Mouse (Mus musculus): ENCODE measurements around the gene Vps26a. TPM values are rescaled to one million over a fixed set of nuclear protein-coding genes. Genes with fewer than 3 reads are reported as not detected.

Gene Vps26a
- polyA plus RNA-seq, 1 experiment: 104 TPM

DNA sequence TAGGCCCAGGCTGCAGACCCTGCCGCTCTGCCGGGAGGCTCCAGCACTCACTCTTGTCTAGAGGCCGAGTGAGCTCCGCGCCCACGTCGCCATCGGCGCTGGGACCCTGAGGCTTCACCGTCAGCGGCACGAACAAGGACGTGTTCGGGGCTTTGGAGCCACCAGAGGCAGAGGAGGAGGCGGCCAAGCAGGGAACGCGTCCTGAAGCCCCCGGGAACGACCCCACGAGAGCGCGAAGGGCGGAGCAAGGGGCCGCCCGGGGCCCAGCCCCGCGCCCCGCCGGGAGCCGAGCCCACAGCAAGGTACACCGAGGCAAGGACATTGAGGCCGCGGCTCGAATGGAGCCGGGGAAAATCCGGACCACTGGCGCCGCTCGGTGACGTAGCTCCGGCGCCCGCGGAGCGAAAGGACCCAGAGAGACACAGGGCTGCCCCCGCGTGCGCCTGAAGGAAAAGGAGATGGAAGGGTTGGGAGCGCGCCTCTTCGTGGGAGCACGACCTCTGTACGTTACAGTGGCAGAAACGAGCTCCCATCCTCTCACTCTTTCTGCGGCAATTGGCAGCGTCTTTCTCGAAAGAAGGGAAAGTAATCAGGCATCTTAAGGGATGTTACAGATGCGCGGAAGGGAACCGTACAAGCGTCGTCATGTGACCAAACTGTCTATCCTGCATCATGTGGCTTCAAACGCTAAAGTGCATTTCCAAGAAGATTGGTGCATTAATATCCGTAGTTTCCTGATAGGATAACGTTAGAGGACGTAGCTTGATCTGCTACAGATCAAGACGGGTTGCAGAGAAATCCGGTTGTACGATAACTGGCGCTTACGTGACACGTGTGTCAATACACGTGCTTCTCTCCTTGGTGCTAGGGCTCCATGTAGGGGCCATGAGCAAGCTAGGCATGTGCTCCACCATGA, 37.0 kb downstream of the Vps26a start, which contains the start of the genes 4930507D05Rik and Supv3l1:
Gene 4930507D05Rik (plus strand): TSS at position 126 of the 916 bp plus-strand sequence.
Gene Supv3l1 (minus strand): TSS at position 375 of the 916 bp plus-strand sequence.
- H3K4me1 ChIP-seq (ENCODE audit: control insufficient read depth, insufficient read depth, low read length): peaks cover 4% of the 10 kb centered on the region
- peak within 1 kb of the TSS; percentile 97 for H3K27ac ChIP-seq (ENCODE audit: control insufficient read depth, insufficient read depth, low read depth, low read length)
- H3K27me3 ChIP-seq (ENCODE audit: control insufficient read depth, insufficient read depth, low read length): no peaks in the 10 kb centered on the region
- TF ChIP-seq CTCF (IDR thresholded peaks at IDR 0.05; ENCODE audit: control insufficient read depth, insufficient read depth, insufficient replicate concordance, low read depth, low read length): no peak
- TF ChIP-seq POLR2A (IDR thresholded peaks at IDR 0.05; ENCODE audit: control insufficient read depth, low read depth, low read length): peak; percentile 60
- peak within 1 kb of the TSS; percentile 91 for H3K4me3 ChIP-seq (ENCODE audit: control insufficient read depth, low read depth, low read length)
- no peaks in the 10 kb centered on the region; the same call in none of the 2 replicates for H3K36me3 ChIP-seq (ENCODE audit: control insufficient read depth, insufficient read depth, low read length)

DNA sequence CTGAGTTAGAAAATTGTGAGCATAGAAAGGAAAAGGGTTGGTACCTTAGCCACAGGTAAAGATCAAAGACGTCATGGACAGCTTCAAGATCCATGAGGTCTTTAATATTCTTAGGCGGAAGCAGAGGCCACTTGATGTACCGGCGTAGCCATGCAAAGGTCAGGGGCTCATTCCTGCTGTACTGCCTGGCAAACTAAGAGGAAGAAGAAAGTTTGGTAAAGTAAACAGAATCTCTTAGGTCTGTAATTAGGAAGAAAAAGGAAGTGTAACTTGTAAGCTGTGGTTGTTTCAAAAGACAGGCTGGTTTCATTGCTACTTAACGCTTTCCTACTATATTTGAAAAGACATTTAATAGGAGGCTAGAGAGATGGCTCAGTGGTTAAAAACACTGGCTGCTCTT, 56.2 kb downstream of the Vps26a start:
- Histone ChIP-seq H3K36me3 (ENCODE audit: control insufficient read depth, insufficient read depth, low read length) (peaks cover 2% of the 10 kb centered on the region), H3K27ac (ENCODE audit: control insufficient read depth, insufficient read depth, low read depth, low read length) (no peak overlapping the region), H3K4me3 (ENCODE audit: control insufficient read depth, low read depth, low read length) (no peak overlapping the region), H3K27me3 (ENCODE audit: control insufficient read depth, insufficient read depth, low read length) (no peaks in the 10 kb centered on the region), H3K4me1 (ENCODE audit: control insufficient read depth, insufficient read depth, low read length) (no peaks in the 10 kb centered on the region)
- TF ChIP-seq POLR2A (IDR thresholded peaks at IDR 0.05; ENCODE audit: control insufficient read depth, low read depth, low read length) (no peak), CTCF (IDR thresholded peaks at IDR 0.05; ENCODE audit: control insufficient read depth, insufficient read depth, insufficient replicate concordance, low read depth, low read length) (no peak)

DNA sequence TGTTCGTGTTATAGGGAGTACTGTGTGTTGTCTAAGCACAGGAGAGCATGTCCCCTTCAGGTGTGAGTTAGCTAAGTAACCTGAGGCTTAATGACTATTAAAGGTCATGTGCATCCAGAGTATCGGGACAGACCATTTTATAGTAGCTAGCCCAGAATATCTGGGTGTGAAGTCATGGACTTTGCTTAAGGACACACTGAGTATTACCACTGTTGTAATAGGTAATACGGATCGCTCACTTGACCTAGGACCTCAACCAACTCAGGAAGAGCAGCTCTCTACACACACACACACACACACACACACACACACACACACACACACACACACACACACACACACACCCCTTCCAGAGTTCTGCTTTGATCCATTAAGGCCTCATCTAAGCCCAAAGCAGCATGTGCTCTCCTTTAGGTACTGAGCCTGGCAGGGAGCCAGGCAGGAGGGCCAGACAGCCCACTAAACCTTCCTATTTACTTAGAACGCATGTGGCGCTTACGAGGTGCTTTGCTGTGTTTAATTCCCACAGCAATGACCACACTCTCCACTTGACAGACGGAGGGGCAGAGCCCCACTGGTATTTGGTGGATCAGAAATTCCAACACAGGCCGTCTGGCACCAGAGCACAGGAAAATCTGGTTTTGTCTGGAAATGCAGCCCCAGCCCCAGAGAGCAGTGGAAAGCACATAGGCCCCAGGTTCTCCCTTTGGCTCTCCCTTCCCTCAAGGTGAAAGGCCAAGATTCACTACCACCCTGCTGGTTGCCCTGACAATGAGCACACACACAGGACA, 61.3 kb downstream of the Vps26a start:
- no peaks in the 10 kb centered on the region; the same call in 1 of the 2 replicates for H3K36me3 ChIP-seq (ENCODE audit: control insufficient read depth, insufficient read depth, low read length)
- H3K27me3 ChIP-seq (ENCODE audit: control insufficient read depth, insufficient read depth, low read length): no peaks in the 10 kb centered on the region
- no peak for TF ChIP-seq POLR2A (IDR thresholded peaks at IDR 0.05; ENCODE audit: control insufficient read depth, low read depth, low read length)
- no peak for TF ChIP-seq CTCF (IDR thresholded peaks at IDR 0.05; ENCODE audit: control insufficient read depth, insufficient read depth, insufficient replicate concordance, low read depth, low read length)
- no peak overlapping the region for H3K4me3 ChIP-seq (ENCODE audit: control insufficient read depth, low read depth, low read length)
- H3K27ac ChIP-seq (ENCODE audit: control insufficient read depth, insufficient read depth, low read depth, low read length): no peak overlapping the region
- H3K4me1 ChIP-seq (ENCODE audit: control insufficient read depth, insufficient read depth, low read length): no peaks in the 10 kb centered on the region

DNA sequence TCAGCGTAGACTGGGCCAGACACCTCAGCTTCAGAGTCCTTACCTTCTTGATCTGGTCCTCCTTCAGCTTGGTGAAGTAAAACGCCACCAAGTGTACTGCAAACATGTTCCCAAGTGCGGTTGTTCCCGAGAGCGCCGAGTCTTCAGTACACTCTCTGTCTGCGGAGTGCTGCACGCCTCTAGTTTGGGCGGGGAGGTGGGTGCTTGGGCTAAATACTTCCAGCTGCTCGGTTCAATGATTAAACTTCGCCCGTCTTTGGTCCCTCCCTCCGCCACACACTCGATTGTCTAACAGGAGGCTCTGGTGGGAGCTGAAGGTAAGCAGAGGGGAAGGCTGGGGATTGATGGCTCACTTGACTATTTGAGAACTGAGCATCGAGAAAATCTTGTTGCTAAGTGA, 64.3 kb downstream of the Vps26a start, which contains the start of gene Hkdc1:
Gene Hkdc1 (minus strand): TSS at position 237 of the 400 bp plus-strand sequence.
- Histone ChIP-seq H3K27ac (ENCODE audit: control insufficient read depth, insufficient read depth, low read depth, low read length) (no peak within 1 kb of the TSS), H3K4me3 (ENCODE audit: control insufficient read depth, low read depth, low read length) (no peak within 1 kb of the TSS), H3K36me3 (ENCODE audit: control insufficient read depth, insufficient read depth, low read length) (no peaks in the 10 kb centered on the region), H3K27me3 (ENCODE audit: control insufficient read depth, insufficient read depth, low read length) (no peaks in the 10 kb centered on the region), H3K4me1 (ENCODE audit: control insufficient read depth, insufficient read depth, low read length) (no peaks in the 10 kb centered on the region)
- no peak for TF ChIP-seq CTCF (IDR thresholded peaks at IDR 0.05; ENCODE audit: control insufficient read depth, insufficient read depth, insufficient replicate concordance, low read depth, low read length)
- TF ChIP-seq POLR2A (IDR thresholded peaks at IDR 0.05; ENCODE audit: control insufficient read depth, low read depth, low read length): no peak

DNA sequence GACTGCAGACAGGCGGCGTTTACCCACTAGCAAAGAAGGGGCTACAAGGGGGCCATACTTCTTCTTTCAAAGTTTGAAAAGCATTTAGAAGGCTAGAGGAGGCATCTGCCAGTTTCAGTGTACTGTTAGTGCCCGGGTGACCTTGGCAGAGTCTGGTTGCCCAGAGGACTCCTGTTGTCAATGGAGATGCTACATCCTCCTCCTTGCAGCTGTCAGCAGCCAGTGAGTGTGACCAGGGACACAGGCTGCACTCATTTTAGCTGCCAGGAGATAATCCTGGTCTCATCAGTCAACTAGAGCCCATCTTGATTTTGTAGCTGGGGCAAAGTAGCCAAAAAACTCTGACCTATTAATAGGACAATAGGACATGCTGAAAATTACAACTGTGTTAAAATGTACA, 65.5 kb downstream of the Vps26a start:
- no peaks in the 10 kb centered on the region for H3K36me3 ChIP-seq (ENCODE audit: control insufficient read depth, insufficient read depth, low read length)
- no peak overlapping the region for H3K27ac ChIP-seq (ENCODE audit: control insufficient read depth, insufficient read depth, low read depth, low read length)
- no peak overlapping the region for H3K4me3 ChIP-seq (ENCODE audit: control insufficient read depth, low read depth, low read length)
- H3K27me3 ChIP-seq (ENCODE audit: control insufficient read depth, insufficient read depth, low read length): no peaks in the 10 kb centered on the region
- TF ChIP-seq CTCF (IDR thresholded peaks at IDR 0.05; ENCODE audit: control insufficient read depth, insufficient read depth, insufficient replicate concordance, low read depth, low read length): no peak
- no peak for TF ChIP-seq POLR2A (IDR thresholded peaks at IDR 0.05; ENCODE audit: control insufficient read depth, low read depth, low read length)
- H3K4me1 ChIP-seq (ENCODE audit: control insufficient read depth, insufficient read depth, low read length): no peaks in the 10 kb centered on the region

DNA sequence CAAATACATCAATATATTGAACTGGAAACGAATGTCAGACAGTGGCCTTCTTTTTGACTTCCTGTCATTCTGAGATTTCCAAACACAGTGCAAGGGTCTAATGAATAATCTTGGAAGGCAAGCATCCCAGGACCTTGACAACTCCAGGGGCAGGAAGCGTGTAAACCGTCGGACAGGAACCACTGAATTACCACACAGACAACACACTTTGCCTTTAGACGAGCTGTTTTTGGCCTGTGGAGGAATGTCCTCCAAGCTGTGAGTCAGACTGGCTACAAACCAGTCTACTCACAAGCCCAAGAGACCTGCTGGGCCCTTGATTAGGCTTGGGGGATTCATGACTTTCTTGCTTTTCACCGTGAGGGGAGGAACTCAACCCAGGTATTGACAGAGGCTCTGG, 66.2 kb downstream of the Vps26a start:
- no peak for TF ChIP-seq CTCF (IDR thresholded peaks at IDR 0.05; ENCODE audit: control insufficient read depth, insufficient read depth, insufficient replicate concordance, low read depth, low read length)
- TF ChIP-seq POLR2A (IDR thresholded peaks at IDR 0.05; ENCODE audit: control insufficient read depth, low read depth, low read length): no peak
- H3K27ac ChIP-seq (ENCODE audit: control insufficient read depth, insufficient read depth, low read depth, low read length): no peak overlapping the region
- H3K4me1 ChIP-seq (ENCODE audit: control insufficient read depth, insufficient read depth, low read length): no peaks in the 10 kb centered on the region
- no peak overlapping the region for H3K4me3 ChIP-seq (ENCODE audit: control insufficient read depth, low read depth, low read length)
- H3K36me3 ChIP-seq (ENCODE audit: control insufficient read depth, insufficient read depth, low read length): no peaks in the 10 kb centered on the region
- H3K27me3 ChIP-seq (ENCODE audit: control insufficient read depth, insufficient read depth, low read length): no peaks in the 10 kb centered on the region

DNA sequence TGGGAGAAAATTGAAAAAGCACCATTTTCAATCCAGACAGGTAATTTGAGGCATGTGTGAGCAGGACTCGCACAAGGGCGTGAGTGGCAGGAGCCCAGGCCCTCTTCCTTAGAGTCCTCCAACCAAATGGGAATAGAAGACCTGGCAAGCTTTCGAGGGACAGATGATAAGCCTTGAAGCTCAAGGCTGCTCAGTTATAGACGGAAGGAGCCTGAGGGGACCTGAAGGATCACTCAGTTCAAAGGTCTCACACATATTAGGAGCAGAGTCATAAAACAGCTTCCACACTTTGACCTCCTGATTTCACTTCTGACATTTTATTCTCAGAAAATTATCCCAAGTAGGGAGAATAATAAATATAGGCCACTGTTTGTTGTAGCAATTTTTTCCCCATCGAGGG, 67.2 kb downstream of the Vps26a start:
- H3K27ac ChIP-seq (ENCODE audit: control insufficient read depth, insufficient read depth, low read depth, low read length): no peak overlapping the region
- H3K4me3 ChIP-seq (ENCODE audit: control insufficient read depth, low read depth, low read length): no peak overlapping the region
- no peaks in the 10 kb centered on the region for H3K36me3 ChIP-seq (ENCODE audit: control insufficient read depth, insufficient read depth, low read length)
- no peak for TF ChIP-seq CTCF (IDR thresholded peaks at IDR 0.05; ENCODE audit: control insufficient read depth, insufficient read depth, insufficient replicate concordance, low read depth, low read length)
- no peak for TF ChIP-seq POLR2A (IDR thresholded peaks at IDR 0.05; ENCODE audit: control insufficient read depth, low read depth, low read length)
- no peaks in the 10 kb centered on the region for H3K4me1 ChIP-seq (ENCODE audit: control insufficient read depth, insufficient read depth, low read length)
- no peaks in the 10 kb centered on the region for H3K27me3 ChIP-seq (ENCODE audit: control insufficient read depth, insufficient read depth, low read length)
